Mouse (Mus musculus) intestine, postnatal 0 days (tissue): ENCODE data around the gene Agr2. TPM values are rescaled to one million over a fixed set of nuclear protein-coding genes. Genes with fewer than 3 reads are reported as not detected.
A peak's percentile ranks its signal among the peaks of the same experiment; 100 is the strongest.

Experiments
- ATAC-seq: fragments of 200-750 bp; cut with Nextera tagmentation; 2 replicates; pipeline ENCODE4 v1.8.0; 2017; ENCODE audit warnings: mild to moderate bottlenecking, moderate TSS enrichment, moderate library complexity
- H3K27ac ChIP-seq: fragments of 300-500 bp; sonication (generic); 2 replicates; pipeline ENCODE4 v1.5.1; 2014; ENCODE audit warnings: mild to moderate bottlenecking, low read depth, low read length, moderate library complexity
- H3K27me3 ChIP-seq: fragments of 300-500 bp; sonication (generic); replicated peaks from 2 replicates; pipeline ENCODE4 v1.6.1; 2014; ENCODE audit warnings: low read length, mixed read lengths; ENCODE audit not compliant: control insufficient read depth, insufficient read depth
- H3K36me3 ChIP-seq: fragments of 300-500 bp; sonication (generic); 2 replicates; pipeline ENCODE4 v1.6.1; 2014; ENCODE audit warnings: mild to moderate bottlenecking, moderate library complexity; ENCODE audit not compliant: control insufficient read depth, insufficient read depth
- H3K4me1 ChIP-seq: fragments of 300-500 bp; sonication (generic); replicated peaks from 2 replicates; pipeline ENCODE4 v1.6.1; 2014; ENCODE audit warnings: antibody characterized with exemption, low read length, mixed read lengths; ENCODE audit not compliant: control insufficient read depth, insufficient read depth
- H3K4me2 ChIP-seq: fragments of 300-500 bp; sonication (generic); replicated peaks from 2 replicates; pipeline ENCODE4 v1.6.1; 2014; ENCODE audit warnings: low read depth, mild to moderate bottlenecking, moderate library complexity
- H3K4me3 ChIP-seq: fragments of 300-500 bp; sonication (generic); 2 replicates; pipeline ENCODE4 v1.5.1; 2014; ENCODE audit warnings: low read depth, low read length
- H3K9ac ChIP-seq: fragments of 300-500 bp; sonication (generic); 2 replicates; pipeline ENCODE4 v1.6.1; 2014; ENCODE audit warnings: mild to moderate bottlenecking, low read depth, low read length
- H3K9me3 ChIP-seq: fragments of 300-500 bp; sonication (generic); 2 replicates; pipeline ENCODE4 v1.6.1; 2016; ENCODE audit warnings: mixed run types; ENCODE audit not compliant: control insufficient read depth
- CTCF ChIP-seq: sonication (generic); IDR thresholded peaks from 2 replicates; pipeline ENCODE4 v1.5.1; 2016; ENCODE audit warnings: low read depth, mild to moderate bottlenecking, control low read depth, antibody characterized with exemption, moderate library complexity
- WGBS: fragments of 180-500 bp; shearing (Covaris S2); extraction: QIAGEN DNeasy Blood & Tissue Kit; methylation state at CpG from one replicate; pipeline ENCODE4 v1.1.7; 2014; 5-methylcytosine and 5-hydroxymethylcytosine counted together
- polyA plus RNA-seq: library from polyadenylated mRNA; unstranded; fragments of >200 nt; fragmentation: Nextera tagmentation; extraction: Ambion mirVana; gene quantifications from 2 replicates; pipeline ENCODE4 v1.2.1, GENCODE M21; 2015

The Agr2 gene
- polyA plus RNA-seq, 1 experiment from 2014 or later, result 502 TPM

DNA sequence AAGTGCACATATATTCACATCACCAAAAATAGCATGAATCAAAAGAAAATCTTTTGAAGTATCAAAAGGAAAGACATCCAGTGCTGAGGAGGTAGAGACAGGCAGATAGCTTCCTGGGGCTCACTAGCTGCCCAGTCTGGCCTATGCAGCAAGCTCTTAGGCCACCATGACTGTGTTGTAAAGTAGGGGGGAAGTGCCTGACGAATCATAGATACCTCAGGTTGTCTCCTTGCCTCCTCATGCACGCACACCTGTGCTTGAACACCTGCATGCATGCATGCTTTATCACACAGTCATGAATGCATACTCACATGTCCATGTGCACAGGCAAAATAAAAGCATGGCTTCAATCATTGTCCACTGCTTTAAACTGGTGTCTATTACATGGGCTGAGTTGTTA lies 52.0 kb downstream of the Agr2 start:
- Histone ChIP-seq H3K9ac (no peak overlapping the region), H3K4me1 (no peaks in the 10 kb centered on the region), H3K4me3 (no peak overlapping the region), H3K9me3 (no peaks in the 10 kb centered on the region), H3K27me3 (no peaks in the 10 kb centered on the region), H3K4me2 (no peak overlapping the region), H3K27ac (no peak overlapping the region; the same call in 1 of the 2 replicates), H3K36me3 (no peaks in the 10 kb centered on the region)
- WGBS, result 80% methylated on average over 2 of the region's 2 CpGs
- TF ChIP-seq CTCF, result no peak
- ATAC-seq, result no peak

DNA sequence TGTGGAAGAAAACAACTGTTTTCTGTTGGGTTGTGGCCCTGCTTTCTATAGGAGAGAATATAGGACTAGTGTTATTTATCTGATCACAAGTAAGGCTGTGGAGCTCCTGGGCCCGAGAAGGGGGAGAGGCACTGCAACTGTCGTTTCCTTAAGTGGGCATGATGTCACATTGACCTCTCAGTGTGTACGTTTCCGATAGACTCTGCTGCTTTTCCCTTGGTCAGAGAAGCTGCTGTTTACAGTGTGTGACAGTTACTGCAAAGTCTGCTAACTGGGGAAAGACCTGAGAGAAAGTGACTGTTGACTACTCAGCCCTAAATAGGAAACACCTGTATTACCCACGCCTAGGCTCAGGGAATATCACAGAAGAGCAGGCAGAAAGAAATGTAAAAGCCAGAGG lies 53.5 kb downstream of the Agr2 start:
- no peak overlapping the region for H3K27ac ChIP-seq
- H3K9me3 ChIP-seq, result no peaks in the 10 kb centered on the region
- 23% methylated on average over 5 of the region's 5 CpGs for WGBS
- H3K27me3 ChIP-seq, result no peaks in the 10 kb centered on the region
- no peak overlapping the region for H3K9ac ChIP-seq
- TF ChIP-seq CTCF, result no peak
- ATAC-seq, result no peak
- H3K36me3 ChIP-seq, result no peaks in the 10 kb centered on the region
- H3K4me1 ChIP-seq, result no peaks in the 10 kb centered on the region
- no peak overlapping the region for H3K4me2 ChIP-seq
- H3K4me3 ChIP-seq, result no peak overlapping the region

DNA sequence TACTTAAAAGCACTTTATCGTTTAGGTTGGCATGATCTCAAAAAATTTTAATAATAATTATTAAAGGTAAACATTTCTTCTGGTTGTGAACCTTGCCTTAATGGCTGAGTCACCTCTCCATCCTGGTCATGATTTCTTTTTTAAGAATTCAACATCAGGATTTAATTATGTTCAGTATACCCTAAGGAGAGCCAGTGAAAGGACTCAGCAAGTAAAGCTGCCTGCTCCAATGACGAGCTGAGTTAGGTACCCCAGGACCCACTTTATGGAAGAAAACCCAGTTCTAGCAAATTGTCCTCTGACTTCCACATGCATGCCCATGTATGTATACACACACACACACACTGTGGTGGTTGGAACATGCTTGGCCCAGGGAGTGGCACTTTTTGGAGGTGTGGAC lies 54.9 kb downstream of the Agr2 start:
- no peak for ATAC-seq
- H3K36me3 ChIP-seq, result no peaks in the 10 kb centered on the region
- WGBS, result 88% methylated on average over 2 of the region's 2 CpGs
- H3K4me1 ChIP-seq, result no peaks in the 10 kb centered on the region
- H3K27me3 ChIP-seq, result no peaks in the 10 kb centered on the region
- no peak for TF ChIP-seq CTCF
- H3K9ac ChIP-seq, result no peak overlapping the region
- no peak overlapping the region for H3K4me2 ChIP-seq
- no peaks in the 10 kb centered on the region for H3K9me3 ChIP-seq
- no peak overlapping the region for H3K27ac ChIP-seq
- H3K4me3 ChIP-seq, result no peak overlapping the region

DNA sequence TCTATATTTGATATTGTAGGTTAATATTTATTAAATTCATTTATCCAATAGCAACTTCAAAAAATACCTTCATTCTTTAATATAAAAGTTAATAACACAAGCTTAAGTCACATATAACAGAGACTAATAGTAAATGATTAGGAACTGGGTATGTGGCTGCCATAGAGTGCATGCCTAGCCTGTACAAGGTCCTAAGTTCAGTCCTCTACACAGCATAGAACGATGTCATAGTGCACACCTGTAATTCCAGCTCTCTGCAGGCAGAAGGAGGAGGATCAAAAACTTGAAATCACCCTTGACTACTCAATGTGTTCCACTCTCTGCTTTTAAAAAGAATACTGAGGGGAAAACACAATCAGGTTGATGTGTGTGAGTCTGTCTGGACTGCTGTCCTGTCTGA lies 57.6 kb downstream of the Agr2 start:
- whole genome bisulfite sequencing, result 51% methylated on average over 1 of the region's 1 CpGs
- H3K27me3 ChIP-seq, result no peaks in the 10 kb centered on the region
- H3K4me2 ChIP-seq, result no peak overlapping the region
- no peak overlapping the region; the same call in 1 of the 2 replicates for H3K27ac ChIP-seq
- TF ChIP-seq CTCF, result no peak
- H3K4me1 ChIP-seq, result no peaks in the 10 kb centered on the region
- no peak overlapping the region for H3K9ac ChIP-seq
- H3K36me3 ChIP-seq, result no peaks in the 10 kb centered on the region
- peak; percentile 93 for ATAC-seq
- H3K9me3 ChIP-seq, result no peaks in the 10 kb centered on the region
- H3K4me3 ChIP-seq, result no peak overlapping the region

Other genes with a start within 250 kb of the Agr2 start
- 0.25 and 0.43 TPM in 2 replicates for gene Agr3, start 67.3 kb upstream of the Agr2 start, polyA plus RNA-seq
- 499 and 565 TPM in 2 replicates for gene Tspan13, start 49.6 kb downstream of the Agr2 start, polyA plus RNA-seq
- gene Ankmy2, start 164.2 kb downstream of the Agr2 start, polyA plus RNA-seq, result 25.8 and 26.6 TPM in 2 replicates
- gene Bzw2, start 165.2 kb downstream of the Agr2 start, polyA plus RNA-seq, result 71.9 and 75.3 TPM in 2 replicates